In the genomic region with DNA sequence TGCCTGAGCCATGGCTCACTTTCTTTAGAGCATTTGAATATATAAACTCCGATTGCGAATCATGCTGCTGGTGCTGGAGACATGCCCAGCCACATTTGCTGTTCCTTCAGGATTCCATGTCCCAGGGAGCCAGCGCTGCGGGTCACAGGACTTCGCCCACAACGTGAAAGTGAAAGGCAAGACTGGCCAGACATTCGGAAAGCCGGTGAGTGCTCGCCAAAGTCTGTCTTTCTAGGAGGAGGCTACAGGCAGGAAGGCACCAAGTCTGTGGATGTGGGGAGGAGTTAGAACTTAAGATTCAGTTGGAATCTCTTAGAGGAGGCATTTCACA, we compare ENCODE assay signal across 8 mouse cellular contexts. TPM values are rescaled to one million over a fixed set of nuclear protein-coding genes. Genes with fewer than 3 reads are reported as not detected.
DNase-seq lines count a peak whose midpoint lies in the region; ATAC-seq lines count a peak whose summit lies in the region.
"Had no signal": no experiment of that assay in that cellular context is flagged by ENCODE, and none has a peak within 500 bp of the region (broad histone marks: within the 10 kb centered on the region; RNA-seq: fewer than 3 reads in every experiment).

No protein-coding gene starts in this region.

- peaks cover 36% of the 10 kb centered on the region for H3K4me1 ChIP-seq in midbrain, embryonic 10.5 days
- peaks cover 11% of the 10 kb centered on the region for H3K4me1 ChIP-seq in midbrain, embryonic 15.5 days
- H3K4me1 ChIP-seq in midbrain, embryonic 13.5 days (replicated peaks), result peaks cover 16% of the 10 kb centered on the region

- no peak overlapping the region for H3K9ac ChIP-seq in midbrain, embryonic 15.5 days
- H3K9ac ChIP-seq in midbrain, embryonic 13.5 days (replicated peaks), result no peak overlapping the region

- DNase-seq in midbrain, embryonic 10.5 days (ENCODE audit: low spot score), result no peak
- peak; percentile 44 for DNase-seq in gastrocnemius, postnatal 10 days
- DNase-seq in heart, postnatal 4 days, result peak; percentile 55
- DNase-seq in thymus, postnatal 36 days, result no peak
- no peak for DNase-seq in ovary, postnatal 14 days (ENCODE audit: low spot score)

- no peak overlapping the region for H3K4me2 ChIP-seq in midbrain, embryonic 15.5 days
- no peak overlapping the region for H3K4me2 ChIP-seq in midbrain, embryonic 13.5 days (replicated peaks)

- no peak overlapping the region for H3K4me3 ChIP-seq in midbrain, embryonic 10.5 days
- no peak overlapping the region for H3K4me3 ChIP-seq in midbrain, embryonic 15.5 days
- H3K4me3 ChIP-seq in midbrain, embryonic 13.5 days (replicated peaks), result no peak overlapping the region
- H3K4me3 ChIP-seq: myocyte had no signal

- 0 out of 2 replicates have a peak overlapping the region, but pooled peaks have one; percentile 23 for H3K27ac ChIP-seq in midbrain, embryonic 10.5 days (replicated peaks)
- H3K27ac ChIP-seq in midbrain, embryonic 15.5 days, result no peak overlapping the region
- no peak overlapping the region for H3K27ac ChIP-seq in midbrain, embryonic 13.5 days

- ATAC-seq in midbrain, embryonic 15.5 days (replicated peaks), result no peak
- no peak for ATAC-seq in midbrain, embryonic 13.5 days

- no peaks in the 10 kb centered on the region for H3K9me3 ChIP-seq in midbrain, embryonic 10.5 days (replicated peaks)
- H3K9me3 ChIP-seq in midbrain, embryonic 15.5 days, result no peaks in the 10 kb centered on the region
- H3K9me3 ChIP-seq in midbrain, embryonic 13.5 days, result no peaks in the 10 kb centered on the region

- H3K27me3 ChIP-seq in midbrain, embryonic 10.5 days (ENCODE audit: low read depth, poor library complexity, severe bottlenecking), result peaks cover 61% of the 10 kb centered on the region
- H3K27me3 ChIP-seq in midbrain, embryonic 15.5 days (replicated peaks), result 0 out of 2 replicates have a peak, but pooled peaks cover 8% of the 10 kb centered on the region
- peaks cover 40% of the 10 kb centered on the region for H3K27me3 ChIP-seq in midbrain, embryonic 13.5 days

- WGBS in midbrain, embryonic 10.5 days, result 35% methylated on average over 9 of the region's 9 CpGs
- 31% methylated on average over 9 of the region's 9 CpGs for WGBS in midbrain, embryonic 15.5 days
- WGBS in midbrain, embryonic 13.5 days, result 26% methylated on average over 9 of the region's 9 CpGs

- H3K36me3 ChIP-seq in midbrain, embryonic 10.5 days, result no peaks in the 10 kb centered on the region
- no peaks in the 10 kb centered on the region for H3K36me3 ChIP-seq in midbrain, embryonic 15.5 days (replicated peaks)
- no peaks in the 10 kb centered on the region for H3K36me3 ChIP-seq in midbrain, embryonic 13.5 days

RNA-seq across cellular contexts. Expression of gene Rasl11b, which starts 5.0 kb away (rescaled TPM):
- 27.3 and 30.3 TPM in 2 replicates for polyA plus RNA-seq in midbrain, embryonic 10.5 days (2016; fragmentation: Nextera tagmentation; extraction: Ambion mirVana)
- 11.4 and 12.9 TPM in 2 replicates for polyA plus RNA-seq in midbrain, embryonic 15.5 days (2015; fragmentation: Nextera tagmentation; extraction: Ambion mirVana)
- 1 to 10 TPM; 6.3 to 8.1 TPM for total RNA-seq in gastrocnemius, postnatal 10 days (2021)
- total RNA-seq in heart, postnatal 4 days (2021), result 10 to 100 TPM; 71.9 to 73.4 TPM
- polyA plus RNA-seq in midbrain, embryonic 13.5 days (2015; fragmentation: Nextera tagmentation; extraction: Ambion mirVana), result 11.0 and 11.7 TPM in 2 replicates

Comparison
In these comparisons a context has a peak if more than half of its experiments do, and no peak if none do; other contexts are left out.
1. DNase-seq: peak in gastrocnemius, postnatal 10 days (single experiment) and heart, postnatal 4 days (single experiment); none in midbrain, embryonic 10.5 days (single experiment), thymus, postnatal 36 days (0 of 2) and ovary, postnatal 14 days (single experiment).